Mouse (Mus musculus) lung, postnatal 0 days (tissue): Measurements from ENCODE around the gene Alk. TPM values are rescaled to one million over a fixed set of nuclear protein-coding genes. Genes with fewer than 3 reads are reported as not detected.

Experiments
- ATAC-seq: fragments of 200-750 bp; cut with Nextera tagmentation; 2 replicates; pipeline ENCODE4 v1.8.0; 2017; ENCODE audit warnings: moderate library complexity
- DNase-seq: peaks from one replicate; pipeline ENCODE4 v3.0.0-alpha.2; 2016; ENCODE audit warnings: low spot score
- H3K27ac ChIP-seq: fragments of 300-500 bp; sonication (generic); 2 replicates; pipeline ENCODE4 v1.5.1; 2014; ENCODE audit warnings: antibody characterized with exemption, mild to moderate bottlenecking, low read length, mixed read lengths
- H3K27me3 ChIP-seq: fragments of 300-500 bp; sonication (generic); replicated peaks from 2 replicates; pipeline ENCODE4 v1.6.1; 2014; ENCODE audit warnings: low read length, mixed read lengths; ENCODE audit not compliant: insufficient read depth
- H3K36me3 ChIP-seq: fragments of 300-500 bp; sonication (generic); 2 replicates; pipeline ENCODE4 v1.6.1; 2014; ENCODE audit warnings: low read length, mixed read lengths; ENCODE audit not compliant: insufficient read depth
- H3K4me1 ChIP-seq: fragments of 300-500 bp; sonication (generic); 2 replicates; pipeline ENCODE4 v1.6.1; 2014; ENCODE audit warnings: antibody characterized with exemption, low read depth, low read length, mixed read lengths; ENCODE audit not compliant: insufficient read depth
- H3K4me2 ChIP-seq: fragments of 300-500 bp; sonication (generic); replicated peaks from 2 replicates; pipeline ENCODE4 v1.6.1; 2014; ENCODE audit warnings: low read depth, mild to moderate bottlenecking, low read length, moderate library complexity, mixed read lengths
- H3K4me3 ChIP-seq: fragments of 300-500 bp; sonication (generic); 2 replicates; pipeline ENCODE4 v1.5.1; 2014; ENCODE audit warnings: low read depth, low read length
- H3K9ac ChIP-seq: fragments of 300-500 bp; sonication (generic); replicated peaks from 2 replicates; pipeline ENCODE4 v1.6.1; 2014; ENCODE audit warnings: low read depth, mild to moderate bottlenecking
- H3K9me3 ChIP-seq: fragments of 300-500 bp; sonication (generic); 2 replicates; pipeline ENCODE4 v1.6.1; 2016; ENCODE audit warnings: low read length, mixed read lengths
- CTCF ChIP-seq: IDR thresholded peaks from 2 replicates; pipeline ENCODE4 v1.5.1; 2016; ENCODE audit warnings: antibody characterized with exemption, mild to moderate bottlenecking
- EP300 ChIP-seq: IDR thresholded peaks from 2 replicates; pipeline ENCODE4 v1.6.1; 2016; ENCODE audit warnings: antibody characterized with exemption, mild to moderate bottlenecking, control low read depth
- WGBS: fragments of 180-500 bp; shearing (Covaris S2); extraction: QIAGEN DNeasy Blood & Tissue Kit; methylation state at CpG from one replicate; pipeline ENCODE4 v1.1.7; 2014; 5-methylcytosine and 5-hydroxymethylcytosine counted together
- polyA plus RNA-seq: library from polyadenylated mRNA; unstranded; fragments of >200 nt; fragmentation: Nextera tagmentation; extraction: Ambion mirVana; gene quantifications from 2 replicates; pipeline ENCODE4 v1.2.1, GENCODE M21; 2015

Gene Alk
- polyA plus RNA-seq, 1 experiment from 2014 or later: not detected

- ATAC-seq: no peak
These were observed 69.1 kb downstream of the Alk start for GRCm38 (mm10) chr17:72535304-72535703.

GRCm38 (mm10) chr17:72532266-72532665 lies 72.2 kb downstream of the Alk start:
- Histone ChIP-seq H3K36me3 (no peaks in the 10 kb centered on the region), H3K27me3 (no peaks in the 10 kb centered on the region), H3K9ac (no peak overlapping the region), H3K4me1 (no peaks in the 10 kb centered on the region), H3K4me3 (no peak overlapping the region), H3K4me2 (no peak overlapping the region), H3K27ac (no peak overlapping the region), H3K9me3 (no peaks in the 10 kb centered on the region)
- WGBS: 63% methylated on average over 6 of the region's 6 CpGs
- ATAC-seq (no peak), DNase-seq (no peak)
- TF ChIP-seq CTCF (no peak), EP300 (no peak)

More at GRCm38 (mm10) chr17:72535304-72535703, 69.1 kb downstream of the Alk start:
- Histone ChIP-seq H3K4me1 (no peaks in the 10 kb centered on the region), H3K9ac (no peak overlapping the region), H3K9me3 (no peaks in the 10 kb centered on the region), H3K27me3 (no peaks in the 10 kb centered on the region), H3K27ac (no peak overlapping the region), H3K4me2 (no peak overlapping the region), H3K36me3 (no peaks in the 10 kb centered on the region), H3K4me3 (no peak overlapping the region)
- WGBS: 80% methylated on average over 6 of the region's 6 CpGs
- TF ChIP-seq EP300: no peak
- no peak for TF ChIP-seq CTCF
- DNase-seq: no peak

DNA sequence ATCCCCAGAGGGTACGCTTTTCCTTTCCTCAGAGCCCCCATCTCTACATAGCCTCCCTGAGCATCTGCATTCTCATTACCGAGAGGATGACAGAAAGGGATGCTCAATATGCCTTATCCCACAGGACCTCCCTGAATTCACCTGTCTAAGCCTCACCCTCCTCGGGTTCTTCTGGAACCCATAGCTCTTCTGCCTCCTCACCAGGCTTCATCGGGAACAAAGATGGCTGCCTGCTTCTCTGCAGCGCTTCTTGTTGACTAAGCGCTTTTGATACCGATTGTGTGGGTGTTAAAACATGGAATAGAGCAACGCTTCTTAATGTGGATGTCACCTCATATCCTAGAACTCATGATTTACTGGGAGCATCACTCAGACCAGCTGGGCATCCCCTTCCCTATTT lies 75.9 kb downstream of the Alk start:
- TF ChIP-seq EP300 (no peak), CTCF (no peak)
- ATAC-seq: no peak
- Histone ChIP-seq H3K4me2 (no peak overlapping the region), H3K9ac (no peak overlapping the region), H3K9me3 (no peaks in the 10 kb centered on the region), H3K4me1 (no peaks in the 10 kb centered on the region), H3K36me3 (no peaks in the 10 kb centered on the region), H3K27me3 (no peaks in the 10 kb centered on the region), H3K4me3 (no peak overlapping the region), H3K27ac (no peak overlapping the region)
- WGBS: 93% methylated on average over 8 of the region's 8 CpGs
- DNase-seq: no peak

DNA sequence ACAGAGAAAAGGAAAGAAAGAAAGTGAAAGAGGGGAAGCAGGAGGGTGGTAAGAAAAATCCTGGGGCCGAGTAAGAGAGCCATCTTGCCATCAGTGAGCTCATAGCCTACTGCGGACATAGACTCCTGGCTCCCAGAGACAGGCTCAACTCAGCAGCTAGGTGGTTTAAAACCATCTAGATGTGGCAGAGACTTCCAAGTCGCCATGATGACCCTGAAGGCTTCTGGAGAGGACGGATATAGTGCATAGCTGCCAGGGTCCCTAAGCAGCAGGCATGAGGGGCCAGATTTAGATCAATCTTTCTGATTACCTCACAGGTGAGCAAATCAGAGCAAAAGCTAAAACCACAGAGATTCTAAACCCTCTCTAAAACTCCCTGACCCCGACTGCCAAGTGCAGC lies 76.9 kb downstream of the Alk start:
- H3K4me3 ChIP-seq: no peak overlapping the region
- no peaks in the 10 kb centered on the region for H3K4me1 ChIP-seq
- no peak overlapping the region for H3K9ac ChIP-seq
- H3K27me3 ChIP-seq: no peaks in the 10 kb centered on the region
- no peaks in the 10 kb centered on the region for H3K9me3 ChIP-seq
- DNase-seq (no peak), ATAC-seq (no peak)
- H3K36me3 ChIP-seq: no peaks in the 10 kb centered on the region
- no peak overlapping the region for H3K4me2 ChIP-seq
- TF ChIP-seq CTCF (no peak), EP300 (no peak)
- 70% methylated on average over 5 of the region's 5 CpGs for WGBS
- no peak overlapping the region for H3K27ac ChIP-seq

DNA sequence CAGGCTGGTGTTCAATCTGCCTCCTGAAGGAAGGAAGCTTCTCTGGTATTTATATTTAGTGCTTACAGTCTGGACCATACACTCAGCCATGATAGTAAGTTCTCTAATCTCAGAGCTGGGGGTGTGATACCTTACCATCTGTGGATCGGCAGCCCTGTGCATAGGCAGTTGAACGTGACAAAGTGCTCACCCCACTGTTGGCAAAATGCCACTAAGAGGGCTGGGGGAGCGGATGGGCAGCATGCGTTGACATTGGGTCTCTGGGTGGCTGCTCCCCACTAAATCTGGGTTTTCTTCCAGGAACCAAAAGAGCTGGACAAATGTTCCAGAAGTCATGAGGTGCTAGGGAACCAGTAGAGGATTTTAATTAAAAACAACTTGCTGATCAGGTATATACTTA lies 78.1 kb downstream of the Alk start:
- Histone ChIP-seq H3K36me3 (no peaks in the 10 kb centered on the region), H3K4me3 (no peak overlapping the region), H3K27me3 (no peaks in the 10 kb centered on the region), H3K4me2 (no peak overlapping the region), H3K4me1 (no peaks in the 10 kb centered on the region), H3K27ac (no peak overlapping the region), H3K9ac (no peak overlapping the region), H3K9me3 (no peaks in the 10 kb centered on the region)
- TF ChIP-seq CTCF: no peak
- no peak for TF ChIP-seq EP300
- WGBS: 69% methylated on average over 4 of the region's 4 CpGs
- ATAC-seq (no peak), DNase-seq (no peak)

DNA sequence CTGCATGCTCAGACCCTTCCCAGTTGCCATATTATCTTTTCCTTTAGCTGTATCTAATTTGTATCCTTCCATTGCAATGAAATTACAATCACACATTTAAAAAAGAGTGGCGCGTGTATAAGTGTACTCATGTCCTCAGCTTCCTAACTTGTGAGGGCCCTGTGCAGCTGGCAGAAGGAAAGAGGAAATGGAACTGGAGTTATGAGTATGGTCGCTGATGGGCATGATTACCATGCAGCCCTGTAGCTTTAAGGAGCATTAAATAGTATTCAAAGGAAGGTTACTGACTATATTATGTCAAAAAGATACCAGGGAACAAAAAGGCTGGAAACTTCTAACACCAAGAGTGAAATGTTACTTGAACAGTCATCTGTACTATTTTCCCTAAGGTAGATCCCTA lies 79.6 kb downstream of the Alk start:
- Histone ChIP-seq H3K9me3 (no peaks in the 10 kb centered on the region), H3K9ac (no peak overlapping the region), H3K4me3 (no peak overlapping the region), H3K4me2 (no peak overlapping the region), H3K4me1 (no peaks in the 10 kb centered on the region), H3K27me3 (no peaks in the 10 kb centered on the region), H3K36me3 (no peaks in the 10 kb centered on the region), H3K27ac (no peak overlapping the region)
- no peak for TF ChIP-seq EP300
- ATAC-seq (no peak), DNase-seq (no peak)
- 89% methylated on average over 3 of the region's 3 CpGs for WGBS

- Histone ChIP-seq H3K4me3 (no peak overlapping the region), H3K27ac (no peak overlapping the region), H3K27me3 (no peaks in the 10 kb centered on the region), H3K9me3 (no peaks in the 10 kb centered on the region), H3K4me1 (no peaks in the 10 kb centered on the region), H3K4me2 (no peak overlapping the region), H3K36me3 (no peaks in the 10 kb centered on the region), H3K9ac (no peak overlapping the region)
- TF ChIP-seq CTCF (no peak), EP300 (no peak)
- WGBS: 56% methylated on average over 7 of the region's 7 CpGs
- ATAC-seq (no peak), DNase-seq (no peak)
These were observed 81.4 kb downstream of the Alk start for GRCm38 (mm10) chr17:72523006-72523405.
